Mouse (Mus musculus): ENCODE data around the gene Caprin1.

DNA sequence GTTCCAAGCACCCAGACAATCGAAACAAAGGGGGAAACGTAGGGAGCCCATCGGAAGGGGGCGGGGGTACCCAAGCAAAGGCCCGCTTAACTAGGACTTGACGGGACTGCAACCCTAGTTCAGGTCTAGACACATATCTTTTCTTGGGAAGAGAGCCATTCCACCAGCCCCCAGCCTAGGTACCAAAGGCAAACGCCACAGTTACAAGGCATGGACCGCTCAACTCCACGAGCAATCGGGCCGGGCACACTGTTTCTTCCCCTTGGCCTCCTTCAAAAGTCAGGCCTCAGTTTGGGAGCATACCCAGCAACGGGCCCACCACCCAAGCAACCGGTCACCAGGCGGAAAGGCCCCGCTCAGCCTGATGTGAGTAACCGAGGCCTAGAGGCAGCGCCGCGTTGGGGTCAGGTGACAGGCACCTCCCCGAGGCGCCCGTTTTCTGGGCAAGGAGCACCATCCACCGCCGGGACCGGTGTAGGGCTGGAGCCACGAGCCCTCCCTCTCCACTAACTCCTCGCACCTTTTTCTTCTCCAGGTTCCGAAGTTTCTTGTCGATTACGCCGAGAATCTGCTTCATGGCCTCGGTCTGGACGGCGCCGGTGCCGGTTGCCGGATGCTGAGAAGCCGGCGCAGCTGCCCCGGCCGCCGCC, 1.1 kb downstream of the Caprin1 start:
- TF ChIP-seq CTCF (IDR thresholded peaks at IDR 0.05; ENCODE audit: low read depth), result no peak
- TF ChIP-seq EP300 (IDR thresholded peaks at IDR 0.05; ENCODE audit: low read depth), result no peak
